Mouse (Mus musculus): Measurements from ENCODE around the gene Best1.

- TF ChIP-seq CTCF (IDR thresholded peaks at IDR 0.05; ENCODE audit: control insufficient read depth, insufficient read depth, insufficient read length): no peak
- no peak for TF ChIP-seq MYOG (IDR thresholded peaks at IDR 0.05; ENCODE audit: control insufficient read depth, extremely low read depth, insufficient read length)
- no peak for TF ChIP-seq MYOD1 (IDR thresholded peaks at IDR 0.05; ENCODE audit: control insufficient read depth, insufficient read length, low read depth)
- TF ChIP-seq USF1 (IDR thresholded peaks at IDR 0.05; ENCODE audit: low read depth): no peak
- no peak for TF ChIP-seq CEBPB (IDR thresholded peaks at IDR 0.05; ENCODE audit: low read depth)
- no peak for TF ChIP-seq MAX (IDR thresholded peaks at IDR 0.05)
- TF ChIP-seq FOSL1 (IDR thresholded peaks at IDR 0.05; ENCODE audit: insufficient read depth, low read length, poor library complexity, severe bottlenecking): no peak
Measured at GRCm38 (mm10) chr19:9966096-9966867, 35.2 kb downstream of the Best1 start.

All from C2C12 (cell line).